21 mouse cellular contexts compared by ENCODE assay signal in the genomic region with DNA sequence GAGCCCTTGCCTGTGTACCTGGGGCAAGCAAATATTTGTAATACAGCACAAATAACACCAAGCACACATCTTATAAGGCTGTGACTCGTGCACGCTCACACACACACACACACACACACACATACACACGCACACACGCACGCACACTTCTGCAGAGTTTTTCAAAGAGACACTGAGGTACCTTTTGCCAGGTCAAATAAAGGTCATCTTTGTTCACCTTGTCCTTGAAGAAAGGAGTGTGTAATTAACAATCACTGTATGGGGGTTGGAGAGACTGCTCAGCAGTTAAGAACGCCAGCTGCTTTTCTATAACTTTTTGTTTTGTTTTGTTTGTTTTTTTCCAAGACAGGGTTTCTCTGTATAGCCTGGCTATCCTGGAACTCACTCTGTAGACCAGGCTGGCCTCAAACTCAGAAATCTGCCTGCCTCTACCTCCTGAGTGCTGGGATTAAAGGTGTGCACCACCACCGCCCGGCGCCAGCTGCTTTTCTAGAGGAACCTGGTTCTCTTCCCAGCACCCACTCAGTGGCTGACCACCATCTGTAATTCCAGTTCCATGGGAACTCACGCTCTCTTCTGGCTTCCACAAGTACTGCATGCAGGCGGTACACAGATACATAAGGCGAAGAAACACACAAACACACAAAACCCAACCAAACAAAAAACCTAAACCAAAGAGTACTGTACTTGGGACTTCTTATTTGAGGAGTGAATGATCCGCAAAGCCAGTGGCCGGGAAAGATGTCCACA. TPM values are rescaled to one million over a fixed set of nuclear protein-coding genes. Genes with fewer than 3 reads are reported as not detected.
A peak's percentile ranks its signal among the peaks of the same experiment; 100 is the strongest.
DNase-seq lines count a peak whose midpoint lies in the region; TF ChIP-seq lines count a peak whose summit lies in the region.
"Had no signal": no experiment of that assay in that cellular context is flagged by ENCODE, and none has a peak within 500 bp of the region (broad histone marks: within the 10 kb centered on the region; RNA-seq: fewer than 3 reads in every experiment).

No protein-coding gene starts in this region.

- H3K4me3 ChIP-seq in left cerebral cortex, adult 2 months, result no peak overlapping the region
- no peak overlapping the region for H3K4me3 ChIP-seq in ES-Bruce4 (ENCODE audit: low read depth, low read length)
- H3K4me3 ChIP-seq in limb, embryonic 10.5 days, result no peak overlapping the region
- H3K4me3 ChIP-seq: gastrocnemius, adult 2 months; hindbrain, embryonic 13.5 days had no signal

- no peak for DNase-seq in left cerebral cortex, adult 2 months (ENCODE audit: extremely low spot score in 1 of 2, low spot score in 2 of 2)
- DNase-seq in left cerebral cortex, postnatal 14 days (ENCODE audit: low spot score in 2 of 2), result no peak
- peak; percentile 76 for DNase-seq in R1 (ENCODE audit: low read depth, low spot score)
- no peak for DNase-seq in right cerebral cortex, postnatal 25 days
- no peak for DNase-seq in thymus, postnatal 0 days (ENCODE audit: low spot score)
- DNase-seq in limb, embryonic 10.5 days (ENCODE audit: low spot score), result no peak
- DNase-seq: adrenal gland, postnatal 10 days; adrenal gland, postnatal 36 days; B cell, adult 2 months; cerebellum, adult 18-20 months; cerebellum, adult 9-10 months; cerebellum, postnatal 14 days; forebrain, postnatal 0 days; gastrocnemius, adult 2 months; gastrocnemius, postnatal 14 days; heart, adult 11 months had no signal

- H3K36me3 ChIP-seq in ES-Bruce4 (ENCODE audit: control insufficient read depth, insufficient read depth, low read length, poor library complexity, severe bottlenecking), result no peaks in the 10 kb centered on the region
- H3K36me3 ChIP-seq in limb, embryonic 10.5 days, result no peaks in the 10 kb centered on the region
- H3K36me3 ChIP-seq: G1E; hindbrain, embryonic 13.5 days had no signal

- intact Hi-C loops in left cerebral cortex, adult 2 months (cut with DNase I), result no loop called here
- intact Hi-C loops in left cerebral cortex, postnatal 14 days (cut with DNase I), result no loop called here

- no peaks in the 10 kb centered on the region for H3K9me3 ChIP-seq in ES-Bruce4 (replicated peaks; ENCODE audit: control insufficient read depth, insufficient read depth, low read length, poor library complexity, severe bottlenecking)
- no peaks in the 10 kb centered on the region for H3K9me3 ChIP-seq in limb, embryonic 10.5 days (replicated peaks)
- H3K9me3 ChIP-seq: hindbrain, embryonic 13.5 days had no signal

- H3K4me1 ChIP-seq in ES-Bruce4 (ENCODE audit: control insufficient read depth, insufficient read depth, low read length), result peaks cover 2% of the 10 kb centered on the region
- H3K4me1 ChIP-seq in limb, embryonic 10.5 days, result peaks cover 47% of the 10 kb centered on the region

- no peaks in the 10 kb centered on the region for H3K27me3 ChIP-seq in ES-Bruce4 (ENCODE audit: control insufficient read depth, insufficient read depth, low read length, poor library complexity, severe bottlenecking)
- peaks cover 26% of the 10 kb centered on the region for H3K27me3 ChIP-seq in limb, embryonic 10.5 days (ENCODE audit: low read depth, poor library complexity, severe bottlenecking)

- WGBS in limb, embryonic 10.5 days, result 92% methylated on average over 14 of the region's 14 CpGs

- no peak for TF ChIP-seq POLR2A in ES-Bruce4 (IDR thresholded peaks at IDR 0.05; ENCODE audit: insufficient read depth, low read length)

- peak; percentile 3; the same call in 1 of the 2 replicates for TF ChIP-seq CTCF in left cerebral cortex, adult 2 months (IDR thresholded peaks at IDR 0.05)
- TF ChIP-seq CTCF in ES-Bruce4 (IDR thresholded peaks at IDR 0.05; ENCODE audit: low read depth, low read length), result peak; percentile 5

- TF ChIP-seq EP300 in ES-Bruce4 (IDR thresholded peaks at IDR 0.05; ENCODE audit: insufficient read depth, low read depth, low read length), result no peak

- no peak overlapping the region for H3K9ac ChIP-seq in ES-Bruce4 (ENCODE audit: low read depth, poor library complexity, severe bottlenecking)
- H3K9ac ChIP-seq: forebrain, postnatal 0 days; hindbrain, embryonic 13.5 days had no signal

- no peak overlapping the region for H3K27ac ChIP-seq in left cerebral cortex, adult 2 months
- H3K27ac ChIP-seq in ES-Bruce4 (ENCODE audit: insufficient read depth, low read length), result no peak overlapping the region
- H3K27ac ChIP-seq in limb, embryonic 10.5 days, result no peak overlapping the region
- H3K27ac ChIP-seq: gastrocnemius, adult 2 months; hindbrain, embryonic 13.5 days had no signal

RNA-seq across cellular contexts. Expression of a gene that starts 2.4 kb away (rescaled TPM):
- total RNA-seq in left cerebral cortex, adult 2 months (2021), result 100 to 1,000 TPM; 116 to 117 TPM
- 10 to 100 TPM; 59.5 to 75.8 TPM for total RNA-seq in left cerebral cortex, postnatal 14 days (2021)
- polyA plus RNA-seq in ES-Bruce4 (2011; ENCODE audit: insufficient read depth, insufficient read length, low read depth, missing spikeins), result 76.1 and 79.9 TPM in 2 replicates
- 229 and 231 TPM in 2 replicates for polyA plus RNA-seq in thymus, postnatal 0 days (2015; fragmentation: Nextera tagmentation; extraction: Ambion mirVana)
- 130 and 157 TPM in 2 replicates for polyA plus RNA-seq in limb, embryonic 10.5 days (2016; fragmentation: Nextera tagmentation; extraction: Ambion mirVana)

RNA-seq across cellular contexts. Expression of a gene that starts 39.0 kb away (rescaled TPM):
- total RNA-seq in left cerebral cortex, adult 2 months (2021), result 100 to 1,000 TPM; 319 to 335 TPM
- total RNA-seq in left cerebral cortex, postnatal 14 days (2021), result 100 to 1,000 TPM; 179 to 209 TPM
- polyA plus RNA-seq in ES-Bruce4 (2011; ENCODE audit: insufficient read depth, insufficient read length, low read depth, missing spikeins), result 8.1 and 11.4 TPM in 2 replicates
- polyA plus RNA-seq in thymus, postnatal 0 days (2015; fragmentation: Nextera tagmentation; extraction: Ambion mirVana), result 0.99 and 1.4 TPM in 2 replicates
- polyA plus RNA-seq in limb, embryonic 10.5 days (2016; fragmentation: Nextera tagmentation; extraction: Ambion mirVana), result 1.9 and 2.6 TPM in 2 replicates
- total RNA-seq: hematopoietic stem cell, adult 5-6 weeks had no signal
- polyA plus RNA-seq: G1E; inflammation-experienced regulatory T-cells, adult 6 months had no signal

RNA-seq across cellular contexts. Expression of a gene that starts 39.5 kb away (rescaled TPM):
- total RNA-seq in left cerebral cortex, adult 2 months (2021), result 100 to 1,000 TPM; 253 to 265 TPM
- 100 to 1,000 TPM; 244 to 283 TPM for total RNA-seq in left cerebral cortex, postnatal 14 days (2021)
- 180 and 185 TPM in 2 replicates for polyA plus RNA-seq in ES-Bruce4 (2011; ENCODE audit: insufficient read depth, insufficient read length, low read depth, missing spikeins)
- 88.3 and 98.7 TPM in 2 replicates for polyA plus RNA-seq in thymus, postnatal 0 days (2015; fragmentation: Nextera tagmentation; extraction: Ambion mirVana)
- polyA plus RNA-seq in limb, embryonic 10.5 days (2016; fragmentation: Nextera tagmentation; extraction: Ambion mirVana), result 159 and 160 TPM in 2 replicates

RNA-seq across cellular contexts. Expression of a gene that starts 46.3 kb away (rescaled TPM):
- 10 to 100 TPM; 39.9 to 41.9 TPM for total RNA-seq in left cerebral cortex, adult 2 months (2021)
- total RNA-seq in left cerebral cortex, postnatal 14 days (2021), result 10 to 100 TPM; 38.2 to 38.8 TPM
- polyA plus RNA-seq in ES-Bruce4 (2011; ENCODE audit: insufficient read depth, insufficient read length, low read depth, missing spikeins), result 28.3 and 35.9 TPM in 2 replicates
- 38.5 TPM in 2 replicates for polyA plus RNA-seq in thymus, postnatal 0 days (2015; fragmentation: Nextera tagmentation; extraction: Ambion mirVana)
- 54.1 and 57.2 TPM in 2 replicates for polyA plus RNA-seq in limb, embryonic 10.5 days (2016; fragmentation: Nextera tagmentation; extraction: Ambion mirVana)
